Mouse (Mus musculus) urinary bladder, postnatal 36 days (tissue): ENCODE data around the gene Dapk2.

ENCODE experiments used
- DNase-seq, 2 experiments: peaks; one replicate each; pipeline ENCODE4 v3.0.0; 2022; ENCODE audit warnings: low spot score in 2 of 2, mixed read lengths in 1 of 2

Gene Dapk2

DNA sequence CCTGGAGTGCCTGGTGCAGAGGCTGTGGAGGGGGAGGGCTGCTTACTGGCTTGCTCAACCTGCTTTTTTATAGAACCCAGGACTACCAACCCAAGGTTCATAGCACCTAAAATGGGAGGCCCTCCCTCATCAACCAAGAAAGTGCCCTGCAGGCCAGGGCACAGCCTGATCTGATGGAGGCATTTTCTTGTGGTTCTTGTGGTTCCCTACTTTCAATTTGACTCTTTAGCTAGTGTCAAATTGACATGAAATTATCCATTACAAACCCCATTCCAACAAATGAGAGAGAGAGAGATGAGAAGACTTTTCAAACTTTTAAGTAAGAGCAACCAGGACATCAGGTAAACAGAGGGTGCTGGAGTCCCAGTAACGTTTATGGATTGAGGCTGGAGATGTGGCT, 15.8 kb upstream of the Dapk2 start:
- no peak for DNase-seq

DNA sequence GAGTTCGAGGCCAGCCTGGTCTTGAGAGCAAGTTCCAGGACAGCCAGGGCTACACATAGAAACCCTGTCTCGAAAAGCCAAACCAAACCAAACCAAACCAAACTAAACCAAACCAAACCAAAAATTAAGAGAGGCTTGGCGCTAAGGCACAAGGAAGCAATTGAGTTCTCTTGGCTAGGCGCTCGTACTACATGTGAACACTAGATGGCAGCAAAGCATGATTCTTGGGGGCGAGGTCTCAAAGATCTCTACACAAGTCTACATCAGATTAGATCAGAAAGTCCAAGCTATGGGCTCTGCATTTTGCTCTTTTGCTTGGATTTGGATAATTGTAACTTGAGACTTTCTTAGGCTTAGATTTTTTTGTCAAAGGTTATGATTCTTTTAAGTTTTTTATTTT, 13.8 kb upstream of the Dapk2 start:
- DNase-seq, result peak; percentile 64 to 65

GRCm38 (mm10) chr9:66146141-66146540, 11.9 kb upstream of the Dapk2 start:
- DNase-seq, result no peak

DNA sequence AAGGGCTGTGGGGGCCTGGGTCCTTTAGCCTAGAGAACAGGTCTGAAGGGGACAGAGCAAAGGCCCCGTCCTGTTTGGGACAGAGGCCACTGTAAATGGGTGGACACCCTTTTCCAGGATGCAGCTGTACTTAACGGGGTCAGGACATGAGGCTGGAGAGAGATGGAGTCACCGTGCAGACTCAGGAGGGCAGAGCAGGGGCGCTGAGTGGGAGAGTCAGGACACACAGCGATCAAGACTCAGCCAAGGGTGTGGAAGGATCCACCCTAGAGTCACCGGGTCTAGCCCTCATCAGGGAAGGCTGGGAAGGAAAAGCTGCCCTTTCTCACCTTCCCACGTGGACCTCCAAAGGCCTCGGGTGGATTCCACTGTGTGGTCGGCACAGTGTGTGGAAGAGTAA, 6.0 kb upstream of the Dapk2 start:
- no peak for DNase-seq

DNA sequence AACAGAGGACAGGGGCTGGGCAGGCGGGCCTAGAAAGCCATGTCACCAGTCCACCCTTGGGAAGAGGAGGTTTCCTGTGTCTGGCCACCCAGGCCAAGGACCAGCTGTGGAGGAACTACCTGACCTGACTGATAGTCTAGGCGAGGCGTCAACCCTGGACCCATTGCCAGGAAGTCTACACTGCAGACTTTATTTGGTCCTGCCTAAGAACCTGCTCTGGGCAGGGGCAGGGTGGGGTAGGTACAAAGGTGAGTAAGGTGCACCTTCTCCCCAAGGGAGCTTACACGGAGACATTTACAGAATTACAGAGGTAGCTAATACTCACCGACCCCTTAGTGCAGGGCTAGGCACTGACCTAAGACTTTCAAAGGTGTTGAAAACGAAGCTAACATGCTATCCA, 4.4 kb upstream of the Dapk2 start:
- DNase-seq, result no peak

- DNase-seq, result no peak
These were observed 4.0 kb upstream of the Dapk2 start for GRCm38 (mm10) chr9:66154013-66154412.

DNA sequence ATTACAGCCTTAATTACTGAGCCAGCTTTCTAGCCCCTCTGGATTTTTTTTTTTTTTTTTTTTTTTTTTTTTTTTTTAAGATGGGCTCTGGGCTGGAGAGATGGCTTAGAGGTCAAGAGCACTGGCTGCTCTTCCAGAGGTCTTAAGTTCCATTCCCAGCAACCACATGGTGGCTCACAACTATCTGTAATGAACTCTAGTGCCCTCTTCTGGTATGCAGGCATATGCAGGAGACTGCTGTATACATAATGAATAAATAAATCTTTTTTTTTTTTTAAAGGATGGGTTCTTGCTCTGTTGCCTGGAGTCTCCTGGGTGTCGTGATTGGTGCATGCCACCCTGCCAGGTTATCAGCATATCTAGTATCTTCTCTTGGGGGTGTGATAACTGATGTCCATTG, 2.5 kb upstream of the Dapk2 start:
- DNase-seq, result no peak

GRCm38 (mm10) chr9:66158885-66159430, 935 bp downstream of the Dapk2 start:
- no peak for DNase-seq

DNA sequence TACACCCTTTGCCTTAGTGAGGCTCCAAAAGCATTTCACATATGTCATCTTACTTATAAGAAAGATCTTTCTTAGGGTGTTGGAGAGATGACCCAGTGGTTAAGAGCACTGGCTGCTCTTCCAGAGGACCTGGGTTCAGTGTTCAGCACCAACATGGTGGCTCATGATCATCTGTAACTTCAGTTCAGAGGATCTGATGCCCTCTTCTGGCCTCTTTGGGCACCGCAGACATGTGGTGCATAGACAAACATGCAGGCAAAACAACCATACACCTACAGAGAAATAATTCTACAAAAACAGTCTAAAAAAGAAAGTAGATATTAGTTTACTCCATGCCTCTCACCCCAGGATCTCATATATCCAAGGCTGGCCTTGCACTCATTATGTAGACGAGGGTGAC, 2.1 kb downstream of the Dapk2 start:
- DNase-seq, result no peak

DNA sequence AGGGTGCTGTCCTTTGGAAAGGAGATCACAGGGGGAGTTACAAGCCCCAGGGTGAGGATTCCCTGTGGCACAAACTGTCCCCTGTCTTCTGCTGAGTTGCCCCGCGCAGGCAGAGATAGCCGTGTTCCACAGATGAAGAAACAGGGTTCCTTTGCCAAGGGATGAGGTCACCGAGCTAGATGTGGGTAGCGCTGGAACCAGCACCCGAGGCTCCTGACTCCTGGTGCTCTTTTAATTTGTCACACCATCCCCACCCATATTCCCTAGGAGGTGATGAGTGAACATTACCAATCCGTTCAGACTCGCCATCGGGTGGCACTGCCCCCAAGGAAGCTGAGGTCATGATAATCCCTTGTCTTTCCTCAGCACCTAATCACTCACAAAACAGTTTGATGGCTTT, 5.0 kb downstream of the Dapk2 start:
- DNase-seq, result no peak

- no peak for DNase-seq
These were observed 9.2 kb downstream of the Dapk2 start for GRCm38 (mm10) chr9:66167222-66167621.

DNA sequence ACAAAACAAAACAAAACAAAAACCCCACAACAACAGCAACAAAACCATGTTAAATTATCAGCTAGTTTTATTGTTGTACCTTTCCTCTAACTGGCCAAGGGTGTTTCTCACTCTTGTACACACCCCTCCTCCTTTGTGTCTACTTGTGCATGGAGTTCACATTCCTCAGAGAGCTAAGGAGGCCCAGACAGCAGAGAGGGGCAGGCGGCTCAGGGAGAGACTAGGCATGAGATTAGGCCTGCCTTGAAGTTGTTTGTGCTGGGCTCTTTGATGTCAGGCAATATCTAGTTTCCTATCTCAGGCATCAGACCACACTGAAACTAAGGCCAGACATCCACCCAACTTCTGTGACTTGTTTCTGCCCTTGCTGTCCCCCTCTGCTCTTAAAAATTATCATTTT, 10.2 kb downstream of the Dapk2 start:
- DNase-seq, result no peak

- DNase-seq, result no peak
These were observed 12.5 kb downstream of the Dapk2 start for GRCm38 (mm10) chr9:66170506-66170905.

- DNase-seq, result no peak
These were observed 13.4 kb downstream of the Dapk2 start for GRCm38 (mm10) chr9:66171275-66171921.

DNA sequence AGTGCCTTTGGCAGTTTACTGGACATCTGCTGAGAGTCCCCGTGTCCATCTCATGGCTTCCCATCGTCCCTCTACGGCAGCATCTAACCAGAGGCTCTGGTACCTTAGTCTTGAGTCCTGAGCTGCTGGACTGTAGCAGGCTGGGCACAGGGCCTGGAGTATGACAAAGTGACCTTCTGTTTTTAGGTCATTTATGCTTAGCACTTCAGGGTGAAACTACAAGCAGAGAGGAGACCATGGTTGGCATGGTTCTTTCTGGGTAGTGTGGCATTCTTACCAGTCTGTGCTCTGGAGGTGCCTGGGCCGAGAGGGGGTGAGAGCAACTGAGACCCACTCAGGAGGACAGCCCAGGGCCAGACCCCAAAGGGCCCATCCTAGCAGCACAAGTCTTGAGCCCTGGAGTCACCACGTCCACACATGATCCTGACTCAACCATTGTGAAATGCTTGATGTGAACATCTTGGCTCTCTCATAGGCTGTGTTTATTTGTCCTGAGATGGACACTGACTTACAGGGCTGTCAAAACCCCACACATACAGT, 15.4 kb downstream of the Dapk2 start:
- no peak for DNase-seq

DNA sequence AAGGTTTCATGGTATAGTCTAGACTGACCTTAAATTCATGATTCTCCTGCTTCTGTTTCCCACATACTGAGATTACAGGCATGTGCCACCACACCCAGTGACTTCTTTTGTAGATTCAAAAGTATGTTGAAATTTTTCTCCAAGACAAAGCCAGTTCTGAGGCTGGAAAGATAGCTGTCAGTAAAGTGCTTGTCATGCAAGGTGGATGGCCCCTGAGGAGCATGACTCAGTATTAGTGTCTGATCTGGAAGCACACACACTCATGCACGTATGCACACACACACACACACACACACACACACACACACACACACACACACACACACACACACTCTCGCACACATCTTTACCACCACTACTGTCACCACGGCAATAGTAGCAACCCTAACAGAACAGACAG, 17.0 kb downstream of the Dapk2 start:
- DNase-seq, result no peak

DNA sequence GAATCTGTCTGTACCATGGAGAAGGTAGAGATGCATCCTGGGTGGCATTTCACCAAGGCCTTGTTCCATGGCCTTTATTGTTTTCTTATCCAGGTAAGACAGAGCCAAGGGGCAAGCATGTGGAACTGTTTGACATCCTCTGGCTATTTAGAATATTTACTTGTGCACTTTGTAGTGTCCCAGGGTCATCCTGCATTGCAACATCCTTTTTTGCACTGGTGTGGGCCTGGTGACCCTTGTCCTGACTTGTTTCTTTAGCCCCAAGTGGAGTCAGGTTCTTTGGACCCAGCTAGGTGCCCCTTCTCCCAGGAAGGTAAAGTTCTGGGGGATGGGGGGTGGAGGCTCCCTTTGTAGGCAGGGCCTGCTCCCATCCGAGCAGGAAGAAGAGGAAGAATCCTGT, 20.0 kb downstream of the Dapk2 start:
- no peak for DNase-seq

DNA sequence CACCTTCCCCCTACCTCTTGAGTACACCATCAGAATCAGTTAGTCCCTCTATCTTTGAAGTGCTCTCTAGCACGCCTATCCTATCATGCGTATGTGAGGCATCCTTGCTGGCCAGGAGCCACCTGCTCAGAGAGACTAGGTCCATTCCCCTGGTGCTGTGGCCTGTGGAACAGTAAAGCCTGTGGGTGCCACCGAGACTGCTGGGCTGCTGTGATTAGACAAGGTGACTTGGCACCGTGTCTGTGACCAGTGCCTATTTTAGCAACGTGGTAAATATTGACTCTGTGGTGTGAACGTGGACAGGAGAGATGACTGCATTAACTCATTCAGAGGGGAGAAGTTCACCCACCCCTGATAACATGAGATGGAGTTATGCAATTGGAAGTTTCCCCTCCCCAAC, 21.8 kb downstream of the Dapk2 start:
- DNase-seq, result no peak

GRCm38 (mm10) chr9:66181126-66181825, 23.3 kb downstream of the Dapk2 start:
- DNase-seq, result no peak

GRCm38 (mm10) chr9:66181826-66182678, 24.0 kb downstream of the Dapk2 start:
- no peak for DNase-seq

GRCm38 (mm10) chr9:66182679-66182993, 24.6 kb downstream of the Dapk2 start:
- no peak for DNase-seq

GRCm38 (mm10) chr9:66183023-66183422, 25.0 kb downstream of the Dapk2 start:
- DNase-seq, result no peak
